Mouse (Mus musculus): ENCODE measurements around the gene Nudt7. TPM values are rescaled to one million over a fixed set of nuclear protein-coding genes. Genes with fewer than 3 reads are reported as not detected.
A peak's percentile ranks its signal among the peaks of the same experiment; 100 is the strongest.

Gene Nudt7
- polyA plus RNA-seq (2012; rRNA removed), result 4.9 and 5.6 TPM in 2 replicates

- H3K36me3 ChIP-seq (ENCODE audit: control insufficient read depth, insufficient read depth, low read length), result peaks cover 3% of the 10 kb centered on the region; the same call in 1 of the 2 replicates
- WGBS, result under 1% methylated on average over 23 of the region's 23 CpGs
- H3K4me3 ChIP-seq (ENCODE audit: low read depth, low read length), result peak within 1 kb of the TSS; percentile 81
- H3K27me3 ChIP-seq (ENCODE audit: control insufficient read depth, insufficient read depth, low read length), result no peaks in the 10 kb centered on the region
- TF ChIP-seq POLR2A (IDR thresholded peaks at IDR 0.05; ENCODE audit: low read depth, low read length) (peak; percentile 94), CTCF (IDR thresholded peaks at IDR 0.05; ENCODE audit: extremely low read depth, insufficient read length, insufficient replicate concordance, low read depth, low read length) (no peak)
- H3K27ac ChIP-seq (ENCODE audit: insufficient read depth, low read depth, low read length), result peak within 1 kb of the TSS; percentile 91
- H3K4me1 ChIP-seq (ENCODE audit: control insufficient read depth, insufficient read depth, insufficient read length, low read length), result peaks cover 24% of the 10 kb centered on the region; the same call in 1 of the 2 replicates
Observed at GRCm38 (mm10) chr8:114133510-114134362, at the start of gene Nudt7. Nudt7 (plus strand) TSS chr8:114133557.

GRCm38 (mm10) chr8:114087932-114088331 lies 45.4 kb upstream of the Nudt7 start:
- 82% methylated on average over 4 of the region's 4 CpGs for WGBS
- Histone ChIP-seq H3K4me1 (ENCODE audit: control insufficient read depth, insufficient read depth, insufficient read length, low read length) (no peaks in the 10 kb centered on the region), H3K27ac (ENCODE audit: insufficient read depth, low read depth, low read length) (no peak overlapping the region), H3K4me3 (ENCODE audit: low read depth, low read length) (no peak overlapping the region), H3K27me3 (ENCODE audit: control insufficient read depth, insufficient read depth, low read length) (no peaks in the 10 kb centered on the region), H3K36me3 (ENCODE audit: control insufficient read depth, insufficient read depth, low read length) (no peaks in the 10 kb centered on the region)
- no peak for TF ChIP-seq POLR2A (IDR thresholded peaks at IDR 0.05; ENCODE audit: low read depth, low read length)
- TF ChIP-seq CTCF (IDR thresholded peaks at IDR 0.05; ENCODE audit: extremely low read depth, insufficient read length, insufficient replicate concordance, low read depth, low read length), result no peak

GRCm38 (mm10) chr8:114090736-114091135 lies 42.6 kb upstream of the Nudt7 start:
- Histone ChIP-seq H3K4me1 (ENCODE audit: control insufficient read depth, insufficient read depth, insufficient read length, low read length) (no peaks in the 10 kb centered on the region), H3K27me3 (ENCODE audit: control insufficient read depth, insufficient read depth, low read length) (no peaks in the 10 kb centered on the region), H3K4me3 (ENCODE audit: low read depth, low read length) (no peak overlapping the region), H3K27ac (ENCODE audit: insufficient read depth, low read depth, low read length) (no peak overlapping the region), H3K36me3 (ENCODE audit: control insufficient read depth, insufficient read depth, low read length) (no peaks in the 10 kb centered on the region)
- no peak for TF ChIP-seq CTCF (IDR thresholded peaks at IDR 0.05; ENCODE audit: extremely low read depth, insufficient read length, insufficient replicate concordance, low read depth, low read length)
- no peak for TF ChIP-seq POLR2A (IDR thresholded peaks at IDR 0.05; ENCODE audit: low read depth, low read length)
- WGBS, result 79% methylated on average over 4 of the region's 4 CpGs

GRCm38 (mm10) chr8:114093321-114093720 lies 40.0 kb upstream of the Nudt7 start:
- WGBS, result 89% methylated on average over 3 of the region's 3 CpGs
- Histone ChIP-seq H3K36me3 (ENCODE audit: control insufficient read depth, insufficient read depth, low read length) (no peaks in the 10 kb centered on the region), H3K4me3 (ENCODE audit: low read depth, low read length) (no peak overlapping the region), H3K27me3 (ENCODE audit: control insufficient read depth, insufficient read depth, low read length) (no peaks in the 10 kb centered on the region), H3K4me1 (ENCODE audit: control insufficient read depth, insufficient read depth, insufficient read length, low read length) (no peaks in the 10 kb centered on the region), H3K27ac (ENCODE audit: insufficient read depth, low read depth, low read length) (no peak overlapping the region)
- TF ChIP-seq CTCF (IDR thresholded peaks at IDR 0.05; ENCODE audit: extremely low read depth, insufficient read length, insufficient replicate concordance, low read depth, low read length) (no peak), POLR2A (IDR thresholded peaks at IDR 0.05; ENCODE audit: low read depth, low read length) (no peak)

GRCm38 (mm10) chr8:114094526-114094925 lies 38.8 kb upstream of the Nudt7 start:
- TF ChIP-seq POLR2A (IDR thresholded peaks at IDR 0.05; ENCODE audit: low read depth, low read length), result no peak
- TF ChIP-seq CTCF (IDR thresholded peaks at IDR 0.05; ENCODE audit: extremely low read depth, insufficient read length, insufficient replicate concordance, low read depth, low read length), result no peak
- 79% methylated on average over 4 of the region's 4 CpGs for WGBS
- no peaks in the 10 kb centered on the region for H3K27me3 ChIP-seq (ENCODE audit: control insufficient read depth, insufficient read depth, low read length)
- no peaks in the 10 kb centered on the region for H3K4me1 ChIP-seq (ENCODE audit: control insufficient read depth, insufficient read depth, insufficient read length, low read length)
- no peaks in the 10 kb centered on the region for H3K36me3 ChIP-seq (ENCODE audit: control insufficient read depth, insufficient read depth, low read length)
- no peak overlapping the region for H3K4me3 ChIP-seq (ENCODE audit: low read depth, low read length)
- no peak overlapping the region for H3K27ac ChIP-seq (ENCODE audit: insufficient read depth, low read depth, low read length)

- no peak overlapping the region for H3K27ac ChIP-seq (ENCODE audit: insufficient read depth, low read depth, low read length)
- no peak overlapping the region for H3K4me3 ChIP-seq (ENCODE audit: low read depth, low read length)
- TF ChIP-seq POLR2A (IDR thresholded peaks at IDR 0.05; ENCODE audit: low read depth, low read length), result no peak
- TF ChIP-seq CTCF (IDR thresholded peaks at IDR 0.05; ENCODE audit: extremely low read depth, insufficient read length, insufficient replicate concordance, low read depth, low read length), result no peak
- no peaks in the 10 kb centered on the region for H3K27me3 ChIP-seq (ENCODE audit: control insufficient read depth, insufficient read depth, low read length)
- no peaks in the 10 kb centered on the region for H3K36me3 ChIP-seq (ENCODE audit: control insufficient read depth, insufficient read depth, low read length)
- no peaks in the 10 kb centered on the region for H3K4me1 ChIP-seq (ENCODE audit: control insufficient read depth, insufficient read depth, insufficient read length, low read length)
- WGBS, result 78% methylated on average over 14 of the region's 14 CpGs
Observed at GRCm38 (mm10) chr8:114100561-114101206, 32.7 kb upstream of the Nudt7 start.

GRCm38 (mm10) chr8:114103401-114103800 lies 30.0 kb upstream of the Nudt7 start:
- Histone ChIP-seq H3K4me3 (ENCODE audit: low read depth, low read length) (no peak overlapping the region), H3K27ac (ENCODE audit: insufficient read depth, low read depth, low read length) (no peak overlapping the region), H3K27me3 (ENCODE audit: control insufficient read depth, insufficient read depth, low read length) (no peaks in the 10 kb centered on the region), H3K36me3 (ENCODE audit: control insufficient read depth, insufficient read depth, low read length) (no peaks in the 10 kb centered on the region), H3K4me1 (ENCODE audit: control insufficient read depth, insufficient read depth, insufficient read length, low read length) (no peaks in the 10 kb centered on the region)
- 81% methylated on average over 7 of the region's 7 CpGs for WGBS
- TF ChIP-seq POLR2A (IDR thresholded peaks at IDR 0.05; ENCODE audit: low read depth, low read length), result no peak

Measured in small intestine, adult 2 months (tissue).